Mouse (Mus musculus) heart, postnatal 36 days (tissue): ENCODE data around the gene Bag2. TPM values are rescaled to one million over a fixed set of nuclear protein-coding genes. Genes with fewer than 3 reads are reported as not detected.

Experiments
- DNase-seq, 2 experiments: peaks; one replicate each; pipeline ENCODE4 v3.0.0; 2021 to 2022
- intact Hi-C: fragments of 180-260 bp; cut with DNase I; formaldehyde crosslinking; loops from one replicate; pipeline ENCODE4 v1.15.1; 2025
- total RNA-seq, 2 experiments: library from RNA; stranded (reverse); gene quantifications; 2 replicates each; pipeline ENCODE4 v1.2.3; 2021

Gene Bag2
- 10 to 100 TPM; 32.7 to 33.2 TPM for total RNA-seq

GRCm38 (mm10) chr1:33757491-33758041 lies at the start of gene Bag2:
Bag2 (minus strand) TSS chr1:33757795.
- DNase-seq: peak; percentile 70 to 76
- intact Hi-C loops: loop anchor here (5.0 to 10.0 kb wide), 2 partner anchors 55 to 207 kb away; partner anchors contain the start of gene Zfp451

GRCm38 (mm10) chr1:33803323-33803722 lies 45.7 kb upstream of the Bag2 start:
- intact Hi-C loops: no loop called here
- no peak for DNase-seq

GRCm38 (mm10) chr1:33799620-33800019 lies 42.0 kb upstream of the Bag2 start:
- DNase-seq: no peak
- intact Hi-C loops: no loop called here

- intact Hi-C loops: no loop called here
- no peak for DNase-seq
These were observed 30.9 kb upstream of the Bag2 start for GRCm38 (mm10) chr1:33788493-33788892.

GRCm38 (mm10) chr1:33788072-33788471 lies 30.5 kb upstream of the Bag2 start:
- DNase-seq: no peak
- intact Hi-C loops: no loop called here

- intact Hi-C loops: no loop called here
- DNase-seq: no peak
These were observed 27.0 kb upstream of the Bag2 start for GRCm38 (mm10) chr1:33784561-33784960.

GRCm38 (mm10) chr1:33776175-33776611 lies 18.6 kb upstream of the Bag2 start:
- no peak for DNase-seq

GRCm38 (mm10) chr1:33772106-33772505 lies 14.5 kb upstream of the Bag2 start:
- intact Hi-C loops: no loop called here

More at GRCm38 (mm10) chr1:33776175-33776611, 18.6 kb upstream of the Bag2 start:
- intact Hi-C loops: no loop called here

GRCm38 (mm10) chr1:33771621-33772020 lies 14.0 kb upstream of the Bag2 start:
- intact Hi-C loops: no loop called here
- no peak for DNase-seq

More at GRCm38 (mm10) chr1:33772106-33772505, 14.5 kb upstream of the Bag2 start:
- no peak for DNase-seq

GRCm38 (mm10) chr1:33768827-33769226 lies 11.2 kb upstream of the Bag2 start:
- intact Hi-C loops: no loop called here
- no peak for DNase-seq

GRCm38 (mm10) chr1:33768091-33768787 lies 10.6 kb upstream of the Bag2 start:
- DNase-seq: no peak
- intact Hi-C loops: no loop called here

GRCm38 (mm10) chr1:33766520-33767508 lies 9.2 kb upstream of the Bag2 start:
- intact Hi-C loops: no loop called here
- no peak for DNase-seq

- intact Hi-C loops: no loop called here
These were observed 8.0 kb upstream of the Bag2 start for GRCm38 (mm10) chr1:33765468-33766080.

GRCm38 (mm10) chr1:33763826-33764225 lies 6.2 kb upstream of the Bag2 start:
- intact Hi-C loops: no loop called here
- DNase-seq: no peak

More at GRCm38 (mm10) chr1:33765468-33766080, 8.0 kb upstream of the Bag2 start:
- no peak for DNase-seq

- intact Hi-C loops: loop anchor here (5.0 to 10.0 kb wide), 2 partner anchors 54 to 206 kb away; partner anchors contain the start of gene Zfp451
- no peak for DNase-seq
These were observed 893 bp upstream of the Bag2 start for GRCm38 (mm10) chr1:33758488-33758887.

GRCm38 (mm10) chr1:33757033-33757413 lies 572 bp downstream of the Bag2 start:
- DNase-seq: peak in 1 of 2 experiments; percentile 24
- intact Hi-C loops: loop anchor here (5.0 to 10.0 kb wide), 2 partner anchors 55 to 208 kb away; partner anchors contain the start of gene Zfp451

GRCm38 (mm10) chr1:33756258-33757032 lies 1.1 kb downstream of the Bag2 start:
- DNase-seq: no peak
- intact Hi-C loops: loop anchor here (5.0 to 10.0 kb wide), 2 partner anchors 56 to 208 kb away; partner anchors contain the start of gene Zfp451

GRCm38 (mm10) chr1:33755799-33756198 lies 1.8 kb downstream of the Bag2 start:
- no peak for DNase-seq
- intact Hi-C loops: loop anchor here (5.0 to 10.0 kb wide), 2 partner anchors 57 to 209 kb away; partner anchors contain the start of gene Zfp451
